ENCODE assay signal across 8 mouse cellular contexts in genomic region chr4:129251482-129252125, GRCm38 (mm10). TPM values are rescaled to one million over a fixed set of nuclear protein-coding genes. Genes with fewer than 3 reads are reported as not detected.
A peak's percentile ranks its signal among the peaks of the same experiment; 100 is the strongest.
DNase-seq lines count a peak whose midpoint lies in the region; ATAC-seq and TF ChIP-seq lines count a peak whose summit lies in the region.

No protein-coding gene starts in this region.

- TF ChIP-seq POLR2A in testis, adult 2 months (IDR thresholded peaks at IDR 0.05; ENCODE audit: control insufficient read depth, low read depth, low read length) = no peak
- no peak; the same call in 1 of the 2 replicates for TF ChIP-seq POLR2A in small intestine, adult 2 months (IDR thresholded peaks at IDR 0.05; ENCODE audit: low read depth, low read length)

- intact Hi-C loops in left cerebral cortex, adult 2 months (cut with DNase I) = no loop called here

- H3K27me3 ChIP-seq in testis, adult 2 months (ENCODE audit: control insufficient read depth, insufficient read depth, low read length) = no peaks in the 10 kb centered on the region
- peaks cover 41% of the 10 kb centered on the region for H3K27me3 ChIP-seq in hindbrain, embryonic 15.5 days
- peaks cover 59% of the 10 kb centered on the region for H3K27me3 ChIP-seq in liver, embryonic 15.5 days
- H3K27me3 ChIP-seq in small intestine, adult 2 months (ENCODE audit: control insufficient read depth, insufficient read depth, low read length) = no peaks in the 10 kb centered on the region

- ATAC-seq in hindbrain, embryonic 15.5 days (ENCODE audit: low FRiP score, low read depth) = no peak
- no peak for ATAC-seq in liver, embryonic 15.5 days (ENCODE audit: insufficient read depth)

- no peaks in the 10 kb centered on the region for H3K9me3 ChIP-seq in hindbrain, embryonic 15.5 days
- H3K9me3 ChIP-seq in liver, embryonic 15.5 days (replicated peaks) = no peaks in the 10 kb centered on the region

- peak overlapping the region; percentile 20; the same call in 1 of the 2 replicates for H3K27ac ChIP-seq in testis, adult 2 months (ENCODE audit: control insufficient read depth, insufficient read depth, low read depth, low read length)
- no peak overlapping the region for H3K27ac ChIP-seq in hindbrain, embryonic 15.5 days (replicated peaks)
- H3K27ac ChIP-seq in liver, embryonic 15.5 days (replicated peaks) = peak overlapping the region; percentile 69
- peak overlapping the region; percentile 100 for H3K27ac ChIP-seq in small intestine, adult 2 months (ENCODE audit: insufficient read depth, low read depth, low read length)
- no peak overlapping the region for H3K27ac ChIP-seq in left cerebral cortex, adult 2 months

- peak overlapping the region; percentile 9 for H3K4me2 ChIP-seq in hindbrain, embryonic 15.5 days
- peak overlapping the region; percentile 40 for H3K4me2 ChIP-seq in liver, embryonic 15.5 days

- DNase-seq in testis, postnatal 10 days (ENCODE audit: low spot score) = no peak
- DNase-seq in left cerebral cortex, adult 2 months (ENCODE audit: extremely low spot score in 1 of 2, low spot score in 2 of 2) = no peak
- DNase-seq in layer of hippocampus, adult 9-11 months = no peak
- DNase-seq in spleen, postnatal 14 days (ENCODE audit: low spot score in 2 of 2) = no peak

- WGBS in hindbrain, embryonic 15.5 days = 4% methylated on average over 15 of the region's 15 CpGs
- 12% methylated on average over 15 of the region's 15 CpGs for WGBS in liver, embryonic 15.5 days (ENCODE audit: insufficient replicate concordance)
- WGBS in small intestine, adult 2 months = 15% methylated on average over 15 of the region's 15 CpGs

- H3K9ac ChIP-seq in hindbrain, embryonic 15.5 days = no peak overlapping the region
- no peak overlapping the region for H3K9ac ChIP-seq in liver, embryonic 15.5 days

- TF ChIP-seq CTCF in testis, adult 2 months (IDR thresholded peaks at IDR 0.05; ENCODE audit: control insufficient read depth, insufficient read depth, insufficient replicate concordance, low read depth, low read length) = no peak
- TF ChIP-seq CTCF in small intestine, adult 2 months (IDR thresholded peaks at IDR 0.05; ENCODE audit: extremely low read depth, insufficient read length, insufficient replicate concordance, low read depth, low read length) = no peak
- TF ChIP-seq CTCF in left cerebral cortex, adult 2 months (IDR thresholded peaks at IDR 0.05) = no peak

- no peak overlapping the region for H3K4me3 ChIP-seq in testis, adult 2 months (ENCODE audit: control insufficient read depth, low read depth, low read length)
- H3K4me3 ChIP-seq in hindbrain, embryonic 15.5 days = no peak overlapping the region
- H3K4me3 ChIP-seq in liver, embryonic 15.5 days (replicated peaks) = no peak overlapping the region; the same call in 1 of the 2 replicates
- peak overlapping the region; percentile 46 for H3K4me3 ChIP-seq in small intestine, adult 2 months (ENCODE audit: low read depth, low read length)
- no peak overlapping the region for H3K4me3 ChIP-seq in left cerebral cortex, adult 2 months

- peaks cover 34% of the 10 kb centered on the region for H3K4me1 ChIP-seq in testis, adult 2 months (ENCODE audit: control insufficient read depth, insufficient read depth, low read length)
- H3K4me1 ChIP-seq in hindbrain, embryonic 15.5 days (replicated peaks) = peaks cover 37% of the 10 kb centered on the region
- H3K4me1 ChIP-seq in liver, embryonic 15.5 days (replicated peaks) = peaks cover 52% of the 10 kb centered on the region
- H3K4me1 ChIP-seq in small intestine, adult 2 months (ENCODE audit: control insufficient read depth, insufficient read depth, insufficient read length, low read length) = peaks cover 24% of the 10 kb centered on the region

- no peaks in the 10 kb centered on the region for H3K36me3 ChIP-seq in testis, adult 2 months (ENCODE audit: control insufficient read depth, insufficient read depth, low read length)
- no peaks in the 10 kb centered on the region for H3K36me3 ChIP-seq in hindbrain, embryonic 15.5 days
- no peaks in the 10 kb centered on the region for H3K36me3 ChIP-seq in liver, embryonic 15.5 days (replicated peaks)
- H3K36me3 ChIP-seq in small intestine, adult 2 months (ENCODE audit: control insufficient read depth, insufficient read depth, low read length) = no peaks in the 10 kb centered on the region

RNA-seq across cellular contexts. Expression of gene C77080, which starts 9.6 kb away (rescaled TPM):
- polyA plus RNA-seq in testis, adult 2 months (2012; rRNA removed) = 1.4 and 2.5 TPM in 2 replicates
- 8.3 and 9.5 TPM in 2 replicates for polyA plus RNA-seq in hindbrain, embryonic 15.5 days (2015; fragmentation: Nextera tagmentation; extraction: Ambion mirVana)
- polyA plus RNA-seq in liver, embryonic 15.5 days (2015; fragmentation: Nextera tagmentation; extraction: Ambion mirVana) = 1.1 and 1.6 TPM in 2 replicates
- polyA plus RNA-seq in small intestine, adult 2 months (2012; rRNA removed) = 102 and 267 TPM in 2 replicates
- total RNA-seq in left cerebral cortex, adult 2 months (2021) = 10 to 100 TPM; 22.5 to 25.9 TPM

RNA-seq across cellular contexts. Expression of gene Sync, which starts 35.8 kb away (rescaled TPM):
- polyA plus RNA-seq in testis, adult 2 months (2012; rRNA removed) = 0.36 and 0.40 TPM in 2 replicates
- polyA plus RNA-seq in hindbrain, embryonic 15.5 days (2015; fragmentation: Nextera tagmentation; extraction: Ambion mirVana) = 1.5 and 1.6 TPM in 2 replicates
- 0.21 and 0.35 TPM in 2 replicates for polyA plus RNA-seq in liver, embryonic 15.5 days (2015; fragmentation: Nextera tagmentation; extraction: Ambion mirVana)
- 0.34 and 0.37 TPM in 2 replicates for polyA plus RNA-seq in small intestine, adult 2 months (2012; rRNA removed)
- 1 to 10 TPM; 1.8 to 2.2 TPM for total RNA-seq in left cerebral cortex, adult 2 months (2021)

Comparison
In these comparisons a context has a peak if more than half of its experiments do, and no peak if none do; other contexts are left out.
1. H3K27ac ChIP-seq: peak in testis, adult 2 months (single experiment), liver, embryonic 15.5 days (single experiment) and small intestine, adult 2 months (single experiment); none in hindbrain, embryonic 15.5 days (single experiment) and left cerebral cortex, adult 2 months (single experiment).